Mouse (Mus musculus): ENCODE results near the gene Ar. TPM values are rescaled to one million over a fixed set of nuclear protein-coding genes. Genes with fewer than 3 reads are reported as not detected.

Gene Ar
- polyA plus RNA-seq, 1 experiment from 2014 or later, result not detected

GRCm38 (mm10) chrX:98301924-98302323, 153.4 kb downstream of the Ar start:
- no peaks in the 10 kb centered on the region for H3K79me2 ChIP-seq (ENCODE audit: inconsistent target)
- H3K36me3 ChIP-seq (ENCODE audit: inconsistent target), result no peaks in the 10 kb centered on the region
- WGBS (ENCODE audit: missing documents), result 60% methylated on average over 2 of the region's 2 CpGs
- H3K27ac ChIP-seq, result no peak overlapping the region
- no peak overlapping the region for H3K4me3 ChIP-seq (ENCODE audit: inconsistent target)

- WGBS (ENCODE audit: missing documents), result 91% methylated on average over 3 of the region's 3 CpGs
- H3K4me3 ChIP-seq (ENCODE audit: inconsistent target), result no peak overlapping the region
- H3K36me3 ChIP-seq (ENCODE audit: inconsistent target), result no peaks in the 10 kb centered on the region
Measured at GRCm38 (mm10) chrX:98315961-98316360, 167.4 kb downstream of the Ar start.

GRCm38 (mm10) chrX:98317483-98317882, 168.9 kb downstream of the Ar start:
- Histone ChIP-seq H3K4me3 (ENCODE audit: inconsistent target) (no peak overlapping the region), H3K79me2 (ENCODE audit: inconsistent target) (no peaks in the 10 kb centered on the region), H3K27ac (no peak overlapping the region), H3K36me3 (ENCODE audit: inconsistent target) (no peaks in the 10 kb centered on the region)

More at GRCm38 (mm10) chrX:98315961-98316360, 167.4 kb downstream of the Ar start:
- Histone ChIP-seq H3K27ac (no peak overlapping the region), H3K79me2 (ENCODE audit: inconsistent target) (no peaks in the 10 kb centered on the region)

GRCm38 (mm10) chrX:98323105-98323504, 174.5 kb downstream of the Ar start:
- no peaks in the 10 kb centered on the region for H3K36me3 ChIP-seq (ENCODE audit: inconsistent target)
- no peak overlapping the region for H3K27ac ChIP-seq
- no peaks in the 10 kb centered on the region for H3K79me2 ChIP-seq (ENCODE audit: inconsistent target)
- H3K4me3 ChIP-seq (ENCODE audit: inconsistent target), result no peak overlapping the region
- 100% methylated on average over 2 of the region's 2 CpGs for WGBS (ENCODE audit: missing documents)

GRCm38 (mm10) chrX:98347481-98347880, 198.9 kb downstream of the Ar start:
- no peak overlapping the region for H3K27ac ChIP-seq
- WGBS (ENCODE audit: missing documents), result 100% methylated on average over 1 of the region's 1 CpGs
- no peaks in the 10 kb centered on the region for H3K36me3 ChIP-seq (ENCODE audit: inconsistent target)
- no peaks in the 10 kb centered on the region for H3K79me2 ChIP-seq (ENCODE audit: inconsistent target)
- H3K4me3 ChIP-seq (ENCODE audit: inconsistent target), result no peak overlapping the region

GRCm38 (mm10) chrX:98348036-98348435, 199.5 kb downstream of the Ar start:
- no peaks in the 10 kb centered on the region for H3K36me3 ChIP-seq (ENCODE audit: inconsistent target)
- 72% methylated on average over 3 of the region's 4 CpGs for WGBS (ENCODE audit: missing documents)
- no peaks in the 10 kb centered on the region for H3K79me2 ChIP-seq (ENCODE audit: inconsistent target)
- no peak overlapping the region for H3K27ac ChIP-seq
- no peak overlapping the region for H3K4me3 ChIP-seq (ENCODE audit: inconsistent target)
